Mouse (Mus musculus): ENCODE results near the gene Zfp617. TPM values are rescaled to one million over a fixed set of nuclear protein-coding genes. Genes with fewer than 3 reads are reported as not detected.
"Not testable (repeated sequence)": the region's sequence is repeated elsewhere in the genome, so short reads cannot be mapped to it uniquely, and the experiment has no call there.

The Zfp617 gene
- polyA plus RNA-seq, 1 experiment from 2014 or later: 34.0 TPM

DNA sequence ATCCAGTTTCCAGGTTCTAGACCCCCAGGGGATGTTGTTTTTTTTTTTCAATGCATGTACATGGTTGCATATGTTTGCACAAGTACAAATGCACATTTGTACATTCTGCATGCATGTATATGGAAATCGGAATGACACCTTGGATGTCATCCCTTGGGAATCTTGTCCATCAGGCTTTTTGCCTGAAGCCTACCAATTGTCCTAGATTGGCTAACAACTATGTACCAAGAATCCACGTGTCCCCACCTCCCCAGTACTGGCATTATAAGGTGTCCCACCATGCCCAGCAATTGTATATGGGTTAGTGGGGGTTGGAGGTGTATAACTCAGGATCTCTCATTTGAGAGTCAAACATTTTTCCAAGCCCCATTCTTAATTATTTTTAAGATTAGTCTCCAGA is 3.9 kb downstream of the Zfp617 start:
- Histone ChIP-seq H3K27me3 (ENCODE audit: control insufficient read depth, insufficient read depth, low read length) (no peaks in the 10 kb centered on the region), H3K27ac (replicated peaks; ENCODE audit: low read depth, low read length) (no peak overlapping the region), H3K4me3 (ENCODE audit: low read depth, low read length) (no peak overlapping the region), H3K4me1 (ENCODE audit: control insufficient read depth, insufficient read depth, low read length) (no peaks in the 10 kb centered on the region), H3K9me3 (ENCODE audit: control insufficient read depth, low read length) (no peaks in the 10 kb centered on the region), H3K4me2 (ENCODE audit: low read depth, severe bottlenecking) (no peak overlapping the region), H3K9ac (ENCODE audit: low read length) (no peak overlapping the region), H3K36me3 (ENCODE audit: control insufficient read depth, insufficient read depth, low read length) (peaks cover 4% of the 10 kb centered on the region; the same call in 1 of the 2 replicates)
- DNase-seq (ENCODE audit: low spot score): no peak
- WGBS: 87% methylated on average over 2 of the region's 2 CpGs
- no peak for ATAC-seq (ENCODE audit: insufficient number of reproducible peaks, low FRiP score, low TSS enrichment, low read depth)

DNA sequence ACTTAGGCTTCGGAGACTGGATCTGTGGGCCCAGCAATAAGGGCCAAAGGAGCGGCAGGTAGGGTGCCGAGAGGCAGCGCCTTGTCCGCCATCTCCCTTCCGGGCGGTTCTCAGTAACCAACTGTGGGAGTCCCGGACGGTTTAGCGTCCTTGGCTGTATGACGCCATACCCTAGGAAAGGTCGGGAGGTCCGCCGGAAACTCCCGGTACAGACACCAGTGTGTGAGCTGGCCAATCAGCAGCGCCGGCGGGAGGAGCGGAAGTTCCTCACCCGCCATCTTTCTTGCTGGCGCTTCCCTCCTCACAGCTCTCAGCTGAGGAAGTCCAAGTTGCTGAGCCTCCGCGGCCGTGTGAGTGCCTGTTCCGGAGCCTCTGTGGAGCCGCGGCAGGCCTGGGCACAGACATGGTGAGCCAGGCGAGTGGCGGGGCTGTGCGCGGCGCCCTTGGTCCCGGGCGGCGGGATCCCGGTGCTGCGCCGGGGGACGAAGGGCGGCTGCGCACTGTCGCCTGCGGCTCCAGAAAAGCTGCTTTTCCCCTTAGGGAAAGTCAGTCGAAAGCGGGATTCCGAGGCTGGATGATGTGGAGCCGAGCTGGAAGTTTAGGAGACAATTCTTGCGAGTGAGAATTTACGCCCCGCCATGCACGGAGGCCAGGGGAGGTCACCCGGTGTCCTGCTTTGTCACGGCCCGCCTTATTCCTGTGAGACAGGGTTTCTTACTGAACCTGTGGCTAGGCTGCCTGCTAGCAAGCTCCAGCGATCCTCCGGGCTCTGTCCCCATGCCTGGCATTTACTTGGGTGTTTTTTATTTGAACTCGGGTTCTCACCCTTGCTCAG is 14.3 kb downstream of the Zfp617 start:
- peak; percentile 99 for ATAC-seq (ENCODE audit: insufficient number of reproducible peaks, low FRiP score, low TSS enrichment, low read depth)
- H3K4me3 ChIP-seq (ENCODE audit: low read depth, low read length): peak overlapping the region; percentile 76
- H3K36me3 ChIP-seq (ENCODE audit: control insufficient read depth, insufficient read depth, low read length): no peaks in the 10 kb centered on the region
- peak overlapping the region; percentile 97 for H3K27ac ChIP-seq (replicated peaks; ENCODE audit: low read depth, low read length)
- H3K4me1 ChIP-seq (ENCODE audit: control insufficient read depth, insufficient read depth, low read length): no peaks in the 10 kb centered on the region; the same call in 1 of the 2 replicates
- H3K9ac ChIP-seq (ENCODE audit: low read length): peak overlapping the region; percentile 90
- peak overlapping the region; percentile 52 for H3K4me2 ChIP-seq (ENCODE audit: low read depth, severe bottlenecking)
- no peaks in the 10 kb centered on the region for H3K9me3 ChIP-seq (ENCODE audit: control insufficient read depth, low read length)
- WGBS: under 1% methylated on average over 57 of the region's 57 CpGs
- peak; percentile 94 for DNase-seq (ENCODE audit: low spot score)
- no peaks in the 10 kb centered on the region for H3K27me3 ChIP-seq (ENCODE audit: control insufficient read depth, insufficient read depth, low read length)

DNA sequence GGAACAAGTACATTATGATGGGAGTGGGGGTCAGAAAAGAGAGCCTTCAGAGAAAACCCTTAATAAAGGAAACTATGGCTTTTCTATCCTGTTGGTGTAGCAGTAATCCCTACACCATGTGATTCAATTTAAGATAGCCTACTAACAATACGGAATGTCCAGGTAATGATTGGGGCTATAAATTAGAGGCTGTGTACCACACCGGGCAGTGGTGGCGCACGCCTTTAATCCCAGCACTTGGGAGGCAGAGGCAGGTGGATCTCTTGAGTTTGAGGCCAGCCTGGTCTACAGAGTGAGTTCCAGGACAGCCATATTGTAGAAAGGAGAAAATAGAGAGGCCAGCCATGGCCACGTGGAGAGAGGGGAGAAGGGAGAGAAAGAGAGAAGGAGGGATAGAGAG is 17.4 kb downstream of the Zfp617 start:
- ATAC-seq (ENCODE audit: insufficient number of reproducible peaks, low FRiP score, low TSS enrichment, low read depth) (no peak), DNase-seq (ENCODE audit: low spot score) (no peak)
- no peak overlapping the region for H3K9ac ChIP-seq (ENCODE audit: low read length)
- no peak overlapping the region for H3K4me3 ChIP-seq (ENCODE audit: low read depth, low read length)
- H3K4me1 ChIP-seq (ENCODE audit: control insufficient read depth, insufficient read depth, low read length): no peaks in the 10 kb centered on the region; the same call in 1 of the 2 replicates
- peaks cover 12% of the 10 kb centered on the region for H3K36me3 ChIP-seq (ENCODE audit: control insufficient read depth, insufficient read depth, low read length)
- no peaks in the 10 kb centered on the region for H3K27me3 ChIP-seq (ENCODE audit: control insufficient read depth, insufficient read depth, low read length)
- H3K27ac ChIP-seq (replicated peaks; ENCODE audit: low read depth, low read length): no peak overlapping the region
- WGBS: 95% methylated on average over 5 of the region's 5 CpGs
- no peak overlapping the region for H3K4me2 ChIP-seq (ENCODE audit: low read depth, severe bottlenecking)
- no peaks in the 10 kb centered on the region; the same call in 1 of the 2 replicates for H3K9me3 ChIP-seq (ENCODE audit: control insufficient read depth, low read length)

DNA sequence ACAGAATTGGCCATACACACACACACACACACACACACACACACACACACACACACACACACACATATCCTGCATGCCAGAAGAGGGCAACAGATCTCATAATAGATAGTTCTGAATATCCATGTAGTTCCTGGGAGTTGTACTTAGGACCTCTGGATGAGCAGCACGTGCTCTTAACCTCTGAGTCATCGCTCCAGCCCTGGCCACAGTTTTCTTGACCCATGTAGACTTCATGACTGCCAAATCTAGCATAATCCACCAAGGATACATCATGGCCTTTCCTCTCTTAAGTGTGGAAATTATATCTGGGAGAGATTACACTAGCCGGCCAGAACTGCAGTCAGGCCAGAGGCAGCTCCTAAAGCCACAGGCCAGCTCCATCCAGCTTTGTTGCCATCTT is 18.1 kb downstream of the Zfp617 start:
- DNase-seq (ENCODE audit: low spot score) (no peak), ATAC-seq (ENCODE audit: insufficient number of reproducible peaks, low FRiP score, low TSS enrichment, low read depth) (no peak)
- no peaks in the 10 kb centered on the region for H3K27me3 ChIP-seq (ENCODE audit: control insufficient read depth, insufficient read depth, low read length)
- no peaks in the 10 kb centered on the region; the same call in 1 of the 2 replicates for H3K4me1 ChIP-seq (ENCODE audit: control insufficient read depth, insufficient read depth, low read length)
- H3K9me3 ChIP-seq (ENCODE audit: control insufficient read depth, low read length): no peaks in the 10 kb centered on the region; the same call in 1 of the 2 replicates
- no peak overlapping the region for H3K4me2 ChIP-seq (ENCODE audit: low read depth, severe bottlenecking)
- no peak overlapping the region for H3K9ac ChIP-seq (ENCODE audit: low read length)
- H3K27ac ChIP-seq (replicated peaks; ENCODE audit: low read depth, low read length): no peak overlapping the region
- 93% methylated on average over 3 of the region's 3 CpGs for WGBS
- peaks cover 16% of the 10 kb centered on the region for H3K36me3 ChIP-seq (ENCODE audit: control insufficient read depth, insufficient read depth, low read length)
- no peak overlapping the region for H3K4me3 ChIP-seq (ENCODE audit: low read depth, low read length)

DNA sequence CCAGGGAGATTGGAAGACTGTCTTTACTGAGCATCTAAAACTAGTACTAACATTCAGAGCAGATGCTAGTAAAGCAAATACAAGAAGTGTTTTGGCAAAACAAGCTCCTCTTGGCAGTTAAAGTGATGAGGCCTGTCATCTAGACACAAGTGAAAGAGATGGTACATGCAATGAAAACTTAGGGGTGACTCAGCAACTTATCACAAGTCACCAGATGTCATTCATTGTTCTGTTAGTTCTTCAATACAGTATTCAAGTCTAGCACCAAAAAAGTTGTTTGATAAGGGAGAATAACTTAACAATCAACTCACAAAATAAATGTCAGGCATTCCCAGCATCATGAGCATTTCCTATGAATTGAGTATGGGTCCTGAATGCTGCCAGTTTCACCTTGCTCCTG is 19.3 kb downstream of the Zfp617 start:
- ATAC-seq (ENCODE audit: insufficient number of reproducible peaks, low FRiP score, low TSS enrichment, low read depth): no peak
- peaks cover 17% of the 10 kb centered on the region for H3K36me3 ChIP-seq (ENCODE audit: control insufficient read depth, insufficient read depth, low read length)
- no peak overlapping the region for H3K27ac ChIP-seq (replicated peaks; ENCODE audit: low read depth, low read length)

DNA sequence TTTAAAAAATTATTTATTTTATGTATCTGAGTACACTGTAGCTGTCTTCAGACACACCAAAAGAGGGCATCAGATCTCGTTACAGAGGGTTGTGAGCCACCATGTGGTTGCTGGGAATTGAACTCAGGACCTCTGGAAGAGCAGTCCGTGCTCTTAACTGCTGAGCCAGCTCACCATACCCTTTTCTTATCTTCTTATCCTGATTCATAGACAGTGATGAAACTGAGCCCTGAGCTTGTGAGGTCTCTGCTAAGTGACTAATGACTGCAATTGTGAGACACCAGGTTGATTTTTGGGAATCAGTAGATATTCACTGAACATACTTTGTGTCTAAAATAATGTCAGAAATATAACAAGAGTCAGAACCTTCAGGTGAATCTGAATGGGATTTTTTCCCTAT is 29.6 kb downstream of the Zfp617 start:
- H3K4me1 ChIP-seq (ENCODE audit: control insufficient read depth, insufficient read depth, low read length); H3K9me3 ChIP-seq (ENCODE audit: control insufficient read depth, low read length); H3K4me2 ChIP-seq (ENCODE audit: low read depth, severe bottlenecking); H3K27ac ChIP-seq (replicated peaks; ENCODE audit: low read depth, low read length); H3K36me3 ChIP-seq (ENCODE audit: control insufficient read depth, insufficient read depth, low read length); H3K4me3 ChIP-seq (ENCODE audit: low read depth, low read length); H3K9ac ChIP-seq (ENCODE audit: low read length); ATAC-seq (ENCODE audit: insufficient number of reproducible peaks, low FRiP score, low TSS enrichment, low read depth); DNase-seq (ENCODE audit: low spot score); H3K27me3 ChIP-seq (ENCODE audit: control insufficient read depth, insufficient read depth, low read length): not testable (repeated sequence)
- WGBS: 83% methylated on average over 2 of the region's 2 CpGs

More for the DNA sequence above, 19.3 kb downstream of the Zfp617 start:
- Histone ChIP-seq H3K4me1 (ENCODE audit: control insufficient read depth, insufficient read depth, low read length) (no peaks in the 10 kb centered on the region; the same call in 1 of the 2 replicates), H3K9me3 (ENCODE audit: control insufficient read depth, low read length) (no peaks in the 10 kb centered on the region; the same call in 1 of the 2 replicates), H3K4me3 (ENCODE audit: low read depth, low read length) (no peak overlapping the region), H3K4me2 (ENCODE audit: low read depth, severe bottlenecking) (no peak overlapping the region), H3K9ac (ENCODE audit: low read length) (no peak overlapping the region), H3K27me3 (ENCODE audit: control insufficient read depth, insufficient read depth, low read length) (no peaks in the 10 kb centered on the region)
- no peak for DNase-seq (ENCODE audit: low spot score)

DNA sequence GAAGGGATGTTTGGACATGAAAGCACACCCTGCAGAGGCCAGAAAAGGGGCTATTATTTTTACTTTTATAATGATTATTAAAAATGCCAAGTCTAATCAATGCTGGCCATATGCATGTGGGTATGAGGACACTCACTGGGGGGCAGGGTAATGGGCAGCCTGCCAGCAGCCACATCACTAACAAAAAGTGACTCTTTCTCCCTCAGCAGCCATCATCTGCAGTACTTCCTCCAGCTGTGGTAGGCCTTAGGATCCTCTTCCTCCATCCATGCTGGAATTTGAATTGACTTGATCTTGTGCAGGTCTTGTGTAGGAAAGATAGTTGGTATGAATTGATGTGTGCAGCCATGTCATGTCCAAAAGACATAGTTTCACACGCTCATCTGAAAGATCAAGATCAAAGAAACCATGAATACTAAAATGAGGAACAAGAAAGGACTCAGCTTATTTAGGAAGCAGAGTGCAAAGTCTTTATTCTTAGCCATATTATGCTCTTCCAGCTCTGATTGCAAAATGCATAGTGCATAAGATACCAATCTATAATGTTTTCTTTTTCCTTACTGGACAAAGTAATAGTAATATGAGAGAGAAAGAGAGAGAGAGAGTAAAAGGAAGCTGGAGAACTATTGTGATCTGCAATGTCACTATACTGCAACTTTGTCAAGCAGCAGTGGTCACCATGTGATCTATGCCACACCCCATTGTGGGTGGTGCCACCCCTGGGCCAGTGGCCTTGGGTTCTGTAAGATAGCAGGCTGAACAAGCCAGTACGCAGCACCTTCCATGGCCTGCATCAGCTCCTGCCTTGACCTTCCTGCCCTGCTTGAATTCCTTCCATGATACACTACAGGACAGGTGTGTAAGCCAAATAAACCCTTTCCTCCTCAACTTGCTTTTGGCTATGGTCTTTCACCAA is 32.1 kb downstream of the Zfp617 start:
- no peak for DNase-seq (ENCODE audit: low spot score)
- WGBS: 89% methylated on average over 2 of the region's 2 CpGs
- no peaks in the 10 kb centered on the region for H3K4me1 ChIP-seq (ENCODE audit: control insufficient read depth, insufficient read depth, low read length)
- H3K4me2 ChIP-seq (ENCODE audit: low read depth, severe bottlenecking): no peak overlapping the region
- H3K4me3 ChIP-seq (ENCODE audit: low read depth, low read length): no peak overlapping the region
- H3K36me3 ChIP-seq (ENCODE audit: control insufficient read depth, insufficient read depth, low read length): no peaks in the 10 kb centered on the region
- no peaks in the 10 kb centered on the region for H3K9me3 ChIP-seq (ENCODE audit: control insufficient read depth, low read length)
- no peaks in the 10 kb centered on the region for H3K27me3 ChIP-seq (ENCODE audit: control insufficient read depth, insufficient read depth, low read length)
- 0 out of 2 replicates have a peak, but pooled peaks have one; percentile 51 for ATAC-seq (ENCODE audit: insufficient number of reproducible peaks, low FRiP score, low TSS enrichment, low read depth)
- H3K9ac ChIP-seq (ENCODE audit: low read length): no peak overlapping the region
- H3K27ac ChIP-seq (replicated peaks; ENCODE audit: low read depth, low read length): no peak overlapping the region

DNA sequence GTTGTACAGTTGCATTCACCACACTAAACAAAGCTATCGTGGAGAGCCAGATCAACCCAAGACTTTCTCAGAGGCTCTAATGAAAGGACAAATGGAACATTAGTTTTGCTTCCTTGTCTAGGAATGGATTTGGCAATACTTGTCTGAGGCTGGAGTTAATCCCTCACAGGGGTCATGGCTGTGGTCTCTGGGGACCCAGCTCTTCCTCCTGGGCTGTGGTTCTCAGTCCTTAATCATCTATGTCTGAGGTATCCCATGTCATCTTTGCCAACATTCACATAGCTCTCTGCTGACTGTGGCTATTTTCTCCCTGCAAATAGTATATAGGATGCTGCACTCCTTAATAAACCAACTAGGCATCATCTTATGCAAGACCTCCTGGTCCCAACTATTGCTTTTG is 33.3 kb downstream of the Zfp617 start:
- WGBS: 88% methylated on average over 1 of the region's 1 CpGs
- ATAC-seq (ENCODE audit: insufficient number of reproducible peaks, low FRiP score, low TSS enrichment, low read depth): no peak
- no peaks in the 10 kb centered on the region for H3K27me3 ChIP-seq (ENCODE audit: control insufficient read depth, insufficient read depth, low read length)

More for the DNA sequence above, 33.3 kb downstream of the Zfp617 start:
- no peak for DNase-seq (ENCODE audit: low spot score)
- no peak overlapping the region for H3K27ac ChIP-seq (replicated peaks; ENCODE audit: low read depth, low read length)
- H3K4me3 ChIP-seq (ENCODE audit: low read depth, low read length): no peak overlapping the region
- no peak overlapping the region for H3K9ac ChIP-seq (ENCODE audit: low read length)
- no peaks in the 10 kb centered on the region for H3K36me3 ChIP-seq (ENCODE audit: control insufficient read depth, insufficient read depth, low read length)
- H3K9me3 ChIP-seq (ENCODE audit: control insufficient read depth, low read length): no peaks in the 10 kb centered on the region
- no peaks in the 10 kb centered on the region for H3K4me1 ChIP-seq (ENCODE audit: control insufficient read depth, insufficient read depth, low read length)
- H3K4me2 ChIP-seq (ENCODE audit: low read depth, severe bottlenecking): no peak overlapping the region
